Comparison of ENCODE assay signal across 11 mouse cellular contexts in genomic region chr10:110991307-110992046, GRCm38 (mm10). TPM values are rescaled to one million over a fixed set of nuclear protein-coding genes. Genes with fewer than 3 reads are reported as not detected.
DNase-seq lines count a peak whose midpoint lies in the region; ATAC-seq and TF ChIP-seq lines count a peak whose summit lies in the region.
"Had no signal": no experiment of that assay in that cellular context is flagged by ENCODE, and none has a peak within 500 bp of the region (broad histone marks: within the 10 kb centered on the region; RNA-seq: fewer than 3 reads in every experiment).

No protein-coding gene starts in this region.

- no peaks in the 10 kb centered on the region for H3K36me3 ChIP-seq in forebrain, embryonic 15.5 days
- no peaks in the 10 kb centered on the region for H3K36me3 ChIP-seq in forebrain, embryonic 10.5 days (replicated peaks)
- H3K36me3 ChIP-seq in intestine, embryonic 16.5 days (ENCODE audit: control insufficient read depth, insufficient read depth, low read length): no peaks in the 10 kb centered on the region
- no peaks in the 10 kb centered on the region for H3K36me3 ChIP-seq in intestine, postnatal 0 days (ENCODE audit: control insufficient read depth, insufficient read depth)
- no peaks in the 10 kb centered on the region for H3K36me3 ChIP-seq in midbrain, embryonic 13.5 days

- no peak overlapping the region for H3K27ac ChIP-seq in forebrain, embryonic 15.5 days (replicated peaks)
- H3K27ac ChIP-seq in forebrain, embryonic 10.5 days: no peak overlapping the region
- no peak overlapping the region for H3K27ac ChIP-seq in intestine, embryonic 16.5 days (ENCODE audit: low read length)
- H3K27ac ChIP-seq in intestine, postnatal 0 days (ENCODE audit: low read depth, low read length): no peak overlapping the region
- H3K27ac ChIP-seq in midbrain, embryonic 13.5 days: peak overlapping the region; percentile 36; the same call in 1 of the 2 replicates

- no peaks in the 10 kb centered on the region for H3K27me3 ChIP-seq in forebrain, embryonic 15.5 days
- H3K27me3 ChIP-seq in forebrain, embryonic 10.5 days (ENCODE audit: poor library complexity, severe bottlenecking): no peaks in the 10 kb centered on the region
- no peaks in the 10 kb centered on the region for H3K27me3 ChIP-seq in intestine, embryonic 16.5 days (replicated peaks; ENCODE audit: control insufficient read depth, insufficient read depth, low read length)
- no peaks in the 10 kb centered on the region for H3K27me3 ChIP-seq in intestine, postnatal 0 days (replicated peaks; ENCODE audit: control insufficient read depth, insufficient read depth, low read length)
- no peaks in the 10 kb centered on the region for H3K27me3 ChIP-seq in midbrain, embryonic 13.5 days

- H3K4me3 ChIP-seq in forebrain, embryonic 15.5 days: no peak overlapping the region
- no peak overlapping the region for H3K4me3 ChIP-seq in forebrain, embryonic 10.5 days
- H3K4me3 ChIP-seq in intestine, embryonic 16.5 days (ENCODE audit: low read length): no peak overlapping the region
- H3K4me3 ChIP-seq in intestine, postnatal 0 days (ENCODE audit: low read depth, low read length): no peak overlapping the region
- no peak overlapping the region for H3K4me3 ChIP-seq in midbrain, embryonic 13.5 days (replicated peaks)

- 81% methylated on average over 6 of the region's 6 CpGs for WGBS in forebrain, embryonic 15.5 days
- WGBS in forebrain, embryonic 10.5 days: 81% methylated on average over 6 of the region's 6 CpGs
- WGBS in intestine, embryonic 16.5 days: 65% methylated on average over 6 of the region's 6 CpGs
- 61% methylated on average over 6 of the region's 6 CpGs for WGBS in intestine, postnatal 0 days
- 68% methylated on average over 6 of the region's 6 CpGs for WGBS in midbrain, embryonic 13.5 days

- no peak overlapping the region for H3K4me2 ChIP-seq in forebrain, embryonic 15.5 days (replicated peaks)
- H3K4me2 ChIP-seq in intestine, embryonic 16.5 days (ENCODE audit: low read depth, low read length): no peak overlapping the region
- H3K4me2 ChIP-seq in intestine, postnatal 0 days (replicated peaks; ENCODE audit: low read depth): no peak overlapping the region
- no peak overlapping the region for H3K4me2 ChIP-seq in midbrain, embryonic 13.5 days (replicated peaks)

- TF ChIP-seq CTCF in intestine, postnatal 0 days (IDR thresholded peaks at IDR 0.05; ENCODE audit: low read depth): no peak

- H3K9me3 ChIP-seq in forebrain, embryonic 15.5 days: no peaks in the 10 kb centered on the region
- H3K9me3 ChIP-seq in forebrain, embryonic 10.5 days: no peaks in the 10 kb centered on the region
- H3K9me3 ChIP-seq in intestine, embryonic 16.5 days (ENCODE audit: control insufficient read depth, low read length): no peaks in the 10 kb centered on the region
- no peaks in the 10 kb centered on the region for H3K9me3 ChIP-seq in intestine, postnatal 0 days (ENCODE audit: control insufficient read depth)
- H3K9me3 ChIP-seq in midbrain, embryonic 13.5 days: no peaks in the 10 kb centered on the region

- H3K4me1 ChIP-seq in forebrain, embryonic 15.5 days: peaks cover 10% of the 10 kb centered on the region
- peaks cover 28% of the 10 kb centered on the region for H3K4me1 ChIP-seq in forebrain, embryonic 10.5 days
- peaks cover 11% of the 10 kb centered on the region for H3K4me1 ChIP-seq in intestine, embryonic 16.5 days (ENCODE audit: control insufficient read depth, insufficient read depth, low read length)
- H3K4me1 ChIP-seq in intestine, postnatal 0 days (replicated peaks; ENCODE audit: control insufficient read depth, insufficient read depth, low read length): 0 out of 2 replicates have a peak, but pooled peaks cover 5% of the 10 kb centered on the region
- peaks cover 28% of the 10 kb centered on the region for H3K4me1 ChIP-seq in midbrain, embryonic 13.5 days (replicated peaks)

- H3K9ac ChIP-seq in forebrain, embryonic 15.5 days (replicated peaks): no peak overlapping the region
- no peak overlapping the region for H3K9ac ChIP-seq in intestine, embryonic 16.5 days (ENCODE audit: low read depth, low read length)
- no peak overlapping the region for H3K9ac ChIP-seq in intestine, postnatal 0 days (ENCODE audit: low read depth, low read length)
- H3K9ac ChIP-seq in midbrain, embryonic 13.5 days (replicated peaks): no peak overlapping the region

- ATAC-seq in forebrain, embryonic 15.5 days (replicated peaks): peak; percentile 46; the same call in 1 of the 2 replicates
- ATAC-seq in intestine, embryonic 16.5 days: peak; percentile 55
- no peak for ATAC-seq in intestine, postnatal 0 days
- peak; percentile 44; the same call in 1 of the 2 replicates for ATAC-seq in erythroid progenitor cell, adult 5-6 weeks (replicated peaks; ENCODE audit: low FRiP score, poor library complexity, severe bottlenecking)
- peak; percentile 77 for ATAC-seq in midbrain, embryonic 13.5 days

- no peak for DNase-seq in forebrain, embryonic 10.5 days (ENCODE audit: extremely low spot score, low spot score)
- no peak for DNase-seq in cerebellum, postnatal 4 days (ENCODE audit: low spot score in 2 of 2)
- DNase-seq in B cell, adult 2 months: no peak
- DNase-seq: cerebellum, adult 8-10 months; layer of hippocampus, postnatal 36 days; thymus, postnatal 14 days had no signal

RNA-seq across cellular contexts. Expression of gene Zdhhc17, which starts 18.5 kb away (rescaled TPM):
- 52.0 and 55.5 TPM in 2 replicates for polyA plus RNA-seq in forebrain, embryonic 15.5 days (2015; fragmentation: Nextera tagmentation; extraction: Ambion mirVana)
- 26.7 and 27.9 TPM in 2 replicates for polyA plus RNA-seq in forebrain, embryonic 10.5 days (2016; fragmentation: Nextera tagmentation; extraction: Ambion mirVana)
- polyA plus RNA-seq in intestine, embryonic 16.5 days (2015; fragmentation: Nextera tagmentation; extraction: Ambion mirVana): 12.8 and 14.8 TPM in 2 replicates
- polyA plus RNA-seq in intestine, postnatal 0 days (2015; fragmentation: Nextera tagmentation; extraction: Ambion mirVana): 5.4 and 5.9 TPM in 2 replicates
- 9.4 and 9.6 TPM in 2 replicates for total RNA-seq in erythroid progenitor cell, adult 5-6 weeks (2015; ENCODE audit: low replicate concordance)
- 4.6 and 16.6 TPM in 2 replicates for total RNA-seq in erythroid progenitor cell, adult 5-6 weeks (2017; ENCODE audit: low replicate concordance)
- polyA plus RNA-seq in midbrain, embryonic 13.5 days (2015; fragmentation: Nextera tagmentation; extraction: Ambion mirVana): 56.4 and 58.7 TPM in 2 replicates
